Comparison of ENCODE assay signal across 8 mouse cellular contexts in the genomic region with DNA sequence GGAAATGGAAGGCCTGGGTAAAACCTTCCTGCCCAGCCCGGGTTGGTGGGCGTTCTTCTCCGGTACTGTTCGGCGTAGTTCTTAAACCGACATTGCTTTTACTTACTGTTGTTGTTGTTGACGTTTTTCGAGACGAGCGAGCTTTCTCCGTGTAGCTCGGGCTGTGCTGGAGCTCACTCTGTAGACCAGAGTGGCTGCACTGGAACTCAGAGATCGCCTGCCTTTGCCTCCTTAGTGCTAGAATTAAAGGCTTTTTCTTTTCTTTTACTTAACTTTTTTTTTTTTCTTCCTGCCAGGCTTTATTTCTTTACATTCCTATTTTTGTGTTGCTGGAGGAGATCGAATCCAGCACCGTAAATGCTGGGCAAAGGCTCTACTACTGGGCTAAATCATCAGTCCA. TPM values are rescaled to one million over a fixed set of nuclear protein-coding genes. Genes with fewer than 3 reads are reported as not detected.
DNase-seq lines count a peak whose midpoint lies in the region; ATAC-seq and TF ChIP-seq lines count a peak whose summit lies in the region.

No protein-coding gene starts in this region.

- peak overlapping the region; percentile 97 for H3K27ac ChIP-seq in lung, embryonic 15.5 days
- H3K27ac ChIP-seq in embryonic fibroblast, embryonic 13.5 days (ENCODE audit: insufficient read depth, low read length) = peak overlapping the region; percentile 93
- peak overlapping the region; percentile 94 for H3K27ac ChIP-seq in limb, embryonic 12.5 days
- H3K27ac ChIP-seq in olfactory bulb, adult 2 months (ENCODE audit: insufficient read depth, low read depth, low read length) = peak overlapping the region; percentile 97

- no peaks in the 10 kb centered on the region for H3K9me3 ChIP-seq in lung, embryonic 15.5 days
- H3K9me3 ChIP-seq in limb, embryonic 12.5 days = no peaks in the 10 kb centered on the region

- no peak for DNase-seq in lung, postnatal 14 days
- no peak for DNase-seq in frontal cortex, postnatal 36 days (ENCODE audit: low spot score in 2 of 2)
- no peak for DNase-seq in kidney, postnatal 4 days

- peak overlapping the region; percentile 87 for H3K4me3 ChIP-seq in lung, embryonic 15.5 days
- peak overlapping the region; percentile 98 for H3K4me3 ChIP-seq in embryonic fibroblast, embryonic 13.5 days (ENCODE audit: insufficient read depth, low read length)
- H3K4me3 ChIP-seq in limb, embryonic 12.5 days (replicated peaks) = peak overlapping the region; percentile 83
- peak overlapping the region; percentile 82 for H3K4me3 ChIP-seq in olfactory bulb, adult 2 months (ENCODE audit: insufficient read depth, low read depth, low read length)

- H3K4me1 ChIP-seq in lung, embryonic 15.5 days = peaks cover 32% of the 10 kb centered on the region
- H3K4me1 ChIP-seq in embryonic fibroblast, embryonic 13.5 days (ENCODE audit: control insufficient read depth, insufficient read depth, low read length) = peaks cover 3% of the 10 kb centered on the region; the same call in 1 of the 2 replicates
- H3K4me1 ChIP-seq in limb, embryonic 12.5 days (replicated peaks) = peaks cover 19% of the 10 kb centered on the region
- H3K4me1 ChIP-seq in olfactory bulb, adult 2 months (ENCODE audit: control insufficient read depth, insufficient read depth, low read length) = peaks cover 13% of the 10 kb centered on the region

- 3% methylated on average over 15 of the region's 15 CpGs for WGBS in lung, embryonic 15.5 days
- WGBS in limb, embryonic 12.5 days = 6% methylated on average over 15 of the region's 15 CpGs
- 2% methylated on average over 15 of the region's 15 CpGs for WGBS in olfactory bulb, adult 2 months

- H3K36me3 ChIP-seq in lung, embryonic 15.5 days = peaks cover 24% of the 10 kb centered on the region
- peaks cover 32% of the 10 kb centered on the region for H3K36me3 ChIP-seq in limb, embryonic 12.5 days

- H3K4me2 ChIP-seq in lung, embryonic 15.5 days = peak overlapping the region; percentile 67
- peak overlapping the region; percentile 65 for H3K4me2 ChIP-seq in limb, embryonic 12.5 days

- no peak for ATAC-seq in lung, embryonic 15.5 days (ENCODE audit: borderline replicate concordance, extremely low read depth, low FRiP score, low TSS enrichment)
- no peak for ATAC-seq in limb, embryonic 12.5 days (ENCODE audit: insufficient number of reproducible peaks, insufficient read depth, low FRiP score, low TSS enrichment, low read depth)
- no peak for ATAC-seq in cerebellum, adult (ENCODE audit: insufficient number of reproducible peaks, low FRiP score, low TSS enrichment)

- TF ChIP-seq CTCF in embryonic fibroblast, embryonic 13.5 days (IDR thresholded peaks at IDR 0.05; ENCODE audit: borderline replicate concordance, insufficient read depth, low read length) = no peak
- TF ChIP-seq CTCF in olfactory bulb, adult 2 months (IDR thresholded peaks at IDR 0.05; ENCODE audit: insufficient read depth, low read depth, low read length) = no peak

- H3K9ac ChIP-seq in lung, embryonic 15.5 days = peak overlapping the region; percentile 80
- peak overlapping the region; percentile 83 for H3K9ac ChIP-seq in limb, embryonic 12.5 days (replicated peaks)

- TF ChIP-seq POLR2A in embryonic fibroblast, embryonic 13.5 days (IDR thresholded peaks at IDR 0.05; ENCODE audit: low read depth, low read length) = no peak
- TF ChIP-seq POLR2A in olfactory bulb, adult 2 months (IDR thresholded peaks at IDR 0.05; ENCODE audit: insufficient read depth, low read depth, low read length) = no peak

- no peaks in the 10 kb centered on the region for H3K27me3 ChIP-seq in lung, embryonic 15.5 days
- H3K27me3 ChIP-seq in limb, embryonic 12.5 days = no peaks in the 10 kb centered on the region

RNA-seq across cellular contexts. Expression of gene Sdf4, which starts 0.9 kb away (rescaled TPM):
- 156 and 162 TPM in 2 replicates for polyA plus RNA-seq in lung, embryonic 15.5 days (2015; fragmentation: Nextera tagmentation; extraction: Ambion mirVana)
- polyA plus RNA-seq in embryonic fibroblast, embryonic 13.5 days (2011; ENCODE audit: insufficient read length, low read depth, missing spikeins) = 172 and 187 TPM in 2 replicates
- polyA plus RNA-seq in limb, embryonic 12.5 days (2016; fragmentation: Nextera tagmentation; extraction: Ambion mirVana) = 131 and 139 TPM in 2 replicates
- polyA plus RNA-seq in olfactory bulb, adult 2 months (2012; ENCODE audit: insufficient read depth, insufficient read length, low replicate concordance, missing spikeins) = 218 TPM in 1 of 2 replicates, not detected in the other

RNA-seq across cellular contexts. Expression of gene B3galt6, which starts 1.2 kb away (rescaled TPM):
- 16.4 and 17.0 TPM in 2 replicates for polyA plus RNA-seq in lung, embryonic 15.5 days (2015; fragmentation: Nextera tagmentation; extraction: Ambion mirVana)
- polyA plus RNA-seq in embryonic fibroblast, embryonic 13.5 days (2011; ENCODE audit: insufficient read length, low read depth, missing spikeins) = 5.3 and 5.4 TPM in 2 replicates
- 16.1 and 16.8 TPM in 2 replicates for polyA plus RNA-seq in limb, embryonic 12.5 days (2016; fragmentation: Nextera tagmentation; extraction: Ambion mirVana)
- polyA plus RNA-seq in olfactory bulb, adult 2 months (2012; ENCODE audit: insufficient read depth, insufficient read length, low replicate concordance, missing spikeins) = not detected in 2 replicates

RNA-seq across cellular contexts. Expression of gene Tnfrsf4, which starts 20.0 kb away (rescaled TPM):
- polyA plus RNA-seq in lung, embryonic 15.5 days (2015; fragmentation: Nextera tagmentation; extraction: Ambion mirVana) = 0.39 and 0.42 TPM in 2 replicates
- 1.8 and 2.8 TPM in 2 replicates for polyA plus RNA-seq in embryonic fibroblast, embryonic 13.5 days (2011; ENCODE audit: insufficient read length, low read depth, missing spikeins)
- 0.84 and 0.92 TPM in 2 replicates for polyA plus RNA-seq in limb, embryonic 12.5 days (2016; fragmentation: Nextera tagmentation; extraction: Ambion mirVana)
- polyA plus RNA-seq in olfactory bulb, adult 2 months (2012; ENCODE audit: insufficient read depth, insufficient read length, low replicate concordance, missing spikeins) = not detected in 2 replicates

RNA-seq across cellular contexts. Expression of gene C1qtnf12, which starts 31.5 kb away (rescaled TPM):
- 39.3 and 45.0 TPM in 2 replicates for polyA plus RNA-seq in lung, embryonic 15.5 days (2015; fragmentation: Nextera tagmentation; extraction: Ambion mirVana)
- polyA plus RNA-seq in embryonic fibroblast, embryonic 13.5 days (2011; ENCODE audit: insufficient read length, low read depth, missing spikeins) = 25.2 and 31.0 TPM in 2 replicates
- 27.1 and 31.6 TPM in 2 replicates for polyA plus RNA-seq in limb, embryonic 12.5 days (2016; fragmentation: Nextera tagmentation; extraction: Ambion mirVana)
- polyA plus RNA-seq in olfactory bulb, adult 2 months (2012; ENCODE audit: insufficient read depth, insufficient read length, low replicate concordance, missing spikeins) = not detected in 2 replicates

RNA-seq across cellular contexts. Expression of gene Tnfrsf18, which starts 32.4 kb away (rescaled TPM):
- 1.6 and 2.7 TPM in 2 replicates for polyA plus RNA-seq in lung, embryonic 15.5 days (2015; fragmentation: Nextera tagmentation; extraction: Ambion mirVana)
- 1.4 TPM in 1 of 2 replicates, not detected in the other for polyA plus RNA-seq in embryonic fibroblast, embryonic 13.5 days (2011; ENCODE audit: insufficient read length, low read depth, missing spikeins)
- polyA plus RNA-seq in limb, embryonic 12.5 days (2016; fragmentation: Nextera tagmentation; extraction: Ambion mirVana) = 1.8 and 1.9 TPM in 2 replicates
- polyA plus RNA-seq in olfactory bulb, adult 2 months (2012; ENCODE audit: insufficient read depth, insufficient read length, low replicate concordance, missing spikeins) = not detected in 2 replicates
